Mouse (Mus musculus) small intestine, adult 2 months (tissue): ENCODE data around the gene Slc16a14.

Experiments
- CTCF ChIP-seq: fragments of 200-500 bp; IDR thresholded peaks from 2 replicates; pipeline ENCODE4 v1.5.1; 2012; ENCODE audit warnings: low read depth, mild to moderate bottlenecking, control low read depth, inconsistent platforms, low read length, moderate library complexity, mixed read lengths; ENCODE audit not compliant: insufficient replicate concordance, insufficient read length; ENCODE audit errors: extremely low read depth
- POLR2A ChIP-seq: fragments of 200-500 bp; IDR thresholded peaks from 2 replicates; pipeline ENCODE4 v1.6.1; 2012; ENCODE audit warnings: low read depth, mild to moderate bottlenecking, control low read depth, inconsistent platforms, low read length, moderate library complexity

DNA sequence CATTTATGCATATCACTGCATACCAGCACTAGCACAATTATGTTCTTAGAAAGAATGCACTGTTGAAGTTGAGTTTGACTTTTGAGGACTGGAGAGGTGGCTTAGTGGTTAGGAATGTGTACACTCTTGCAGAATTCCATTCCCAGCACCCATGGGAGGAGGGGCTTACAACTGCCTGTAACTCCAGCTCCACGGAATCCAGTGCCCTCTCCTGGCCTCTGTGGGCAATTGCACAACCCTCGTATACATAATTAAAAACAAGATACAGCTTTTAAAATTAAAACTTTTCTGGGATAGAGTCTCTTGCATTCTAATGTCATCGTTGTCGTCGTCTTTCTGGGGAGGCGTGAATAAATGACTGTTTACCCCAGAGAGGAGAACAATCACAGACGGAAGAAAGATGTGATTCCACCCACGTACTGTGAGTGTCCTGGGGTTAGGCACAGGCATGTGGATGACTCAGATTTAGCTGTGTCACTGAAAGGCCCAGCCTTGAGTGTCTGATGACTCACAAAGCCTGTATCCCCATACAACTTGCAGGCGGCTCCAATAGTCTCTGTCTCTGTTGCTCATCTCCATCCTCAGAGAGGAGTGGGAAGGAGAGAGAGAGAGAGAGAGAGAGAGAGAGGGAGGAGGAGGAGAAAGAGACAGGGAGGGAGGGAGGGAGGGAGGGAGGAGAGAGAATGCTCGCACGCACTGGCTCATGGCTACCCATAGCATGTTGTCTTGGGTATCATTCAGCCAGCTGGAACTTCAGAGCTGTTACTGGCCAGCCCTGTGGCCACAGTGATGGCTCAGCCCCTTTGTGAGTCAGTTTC, 53.5 kb downstream of the Slc16a14 start:
- TF ChIP-seq CTCF (peak; percentile 31; the same call in 1 of the 2 replicates), POLR2A (no peak)
